Mouse (Mus musculus): Measurements from ENCODE around the gene Gm28036.
"Not testable (repeated sequence)": the region's sequence is repeated elsewhere in the genome, so short reads cannot be mapped to it uniquely, and the experiment has no call there.

Gene Gm28036

GRCm38 (mm10) chr2:156126992-156127391, at the start of gene Gm28036:
Gene Gm28036, minus strand, starts transcription at chr2:156127092.
- no peak for DNase-seq (ENCODE audit: low read depth, low spot score)

- DNase-seq (ENCODE audit: low read depth, low spot score), result no peak
These were observed 39.7 kb upstream of the Gm28036 start for GRCm38 (mm10) chr2:156166557-156166956.

- no peak for DNase-seq (ENCODE audit: low read depth, low spot score)
These were observed 38.6 kb upstream of the Gm28036 start for GRCm38 (mm10) chr2:156165478-156165877.

- no peak for DNase-seq (ENCODE audit: low read depth, low spot score)
These were observed 24.6 kb upstream of the Gm28036 start for GRCm38 (mm10) chr2:156151538-156151937.

GRCm38 (mm10) chr2:156147316-156147915, 20.5 kb upstream of the Gm28036 start:
- DNase-seq (ENCODE audit: low read depth, low spot score), result no peak

- no peak for DNase-seq (ENCODE audit: low read depth, low spot score)
These were observed 19.5 kb upstream of the Gm28036 start for GRCm38 (mm10) chr2:156146272-156146989.

GRCm38 (mm10) chr2:156145486-156146130, 18.7 kb upstream of the Gm28036 start:
- DNase-seq (ENCODE audit: low read depth, low spot score), result no peak

GRCm38 (mm10) chr2:156143953-156144724, 17.2 kb upstream of the Gm28036 start, which contains the start of the genes Romo1 and Nfs1:
Gene Romo1, plus strand, starts transcription at chr2:156144039.
Gene Nfs1, minus strand, starts transcription at chr2:156144186.
- peak; percentile 95 for DNase-seq (ENCODE audit: low read depth, low spot score)

GRCm38 (mm10) chr2:156143367-156143766, 16.5 kb upstream of the Gm28036 start:
- DNase-seq (ENCODE audit: low read depth, low spot score), result no peak

GRCm38 (mm10) chr2:156142820-156143219, 15.9 kb upstream of the Gm28036 start:
- no peak for DNase-seq (ENCODE audit: low read depth, low spot score)

- peak; percentile 49 for DNase-seq (ENCODE audit: low read depth, low spot score)
These were observed 8.8 kb upstream of the Gm28036 start for GRCm38 (mm10) chr2:156135695-156136094.

GRCm38 (mm10) chr2:156134161-156134560, 7.3 kb upstream of the Gm28036 start:
- DNase-seq (ENCODE audit: low read depth, low spot score), result peak; percentile 59

GRCm38 (mm10) chr2:156123731-156124130, 3.2 kb downstream of the Gm28036 start:
- DNase-seq (ENCODE audit: low read depth, low spot score), result no peak

- peak; percentile 36 for DNase-seq (ENCODE audit: low read depth, low spot score)
These were observed 7.3 kb downstream of the Gm28036 start for GRCm38 (mm10) chr2:156119566-156119965.

GRCm38 (mm10) chr2:156112080-156112423, 14.8 kb downstream of the Gm28036 start:
- DNase-seq (ENCODE audit: low read depth, low spot score), result not testable (repeated sequence)

- DNase-seq (ENCODE audit: low read depth, low spot score), result peak; percentile 91
These were observed 15.4 kb downstream of the Gm28036 start, which contains the start of the genes Cpne1 and Rbm12 for GRCm38 (mm10) chr2:156111358-156112079. Gene Cpne1, minus strand, starts transcription at chr2:156111965. Gene Rbm12, minus strand, starts transcription at chr2:156111978.

- peak; percentile 63 for DNase-seq (ENCODE audit: low read depth, low spot score)
These were observed 16.1 kb downstream of the Gm28036 start for GRCm38 (mm10) chr2:156110627-156111357.

GRCm38 (mm10) chr2:156091926-156092325, 35.0 kb downstream of the Gm28036 start:
- no peak for DNase-seq (ENCODE audit: low read depth, low spot score)

GRCm38 (mm10) chr2:156089799-156090198, 37.1 kb downstream of the Gm28036 start:
- DNase-seq (ENCODE audit: low read depth, low spot score), result no peak

GRCm38 (mm10) chr2:156087391-156088110, 39.3 kb downstream of the Gm28036 start:
- no peak for DNase-seq (ENCODE audit: low read depth, low spot score)
